Mouse (Mus musculus): ENCODE results near the gene Adcy3. TPM values are rescaled to one million over a fixed set of nuclear protein-coding genes. Genes with fewer than 3 reads are reported as not detected.

The Adcy3 gene
- 1 to 10 TPM; 3.2 TPM for total RNA-seq (2021)

- intact Hi-C loops (cut with DNase I): no loop called here
These were observed at the start of gene Adcy3 for GRCm38 (mm10) chr12:4132941-4133846. Gene Adcy3, plus strand, starts transcription at chr12:4133103.

DNA sequence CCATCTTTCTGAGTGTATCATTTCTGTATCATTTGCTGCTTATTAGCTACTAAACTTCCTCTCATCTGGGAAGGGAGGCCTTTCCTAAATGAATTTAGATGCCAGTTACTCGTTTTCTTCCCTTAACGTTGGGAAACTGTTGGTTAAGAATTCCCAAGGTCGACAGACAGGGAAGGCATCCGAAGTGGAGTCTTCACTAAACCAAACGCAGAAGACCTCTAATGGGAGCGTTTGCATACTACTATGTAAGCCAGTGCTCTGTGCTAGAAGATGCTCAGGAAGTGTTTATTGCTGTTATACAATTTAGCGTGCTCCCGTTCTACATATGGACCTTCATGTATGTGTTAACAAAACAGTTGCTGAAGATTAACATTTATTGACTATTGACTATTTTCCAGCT lies 49.5 kb upstream of the Adcy3 start:
- intact Hi-C loops (cut with DNase I): loop anchor here (10.0 kb wide), 1 partner anchor 299 kb away; no protein-coding TSS in a partner anchor
- no peak for DNase-seq (ENCODE audit: low spot score)

More at GRCm38 (mm10) chr12:4132941-4133846, at the start of gene Adcy3:
- peak; percentile 36 for DNase-seq (ENCODE audit: low spot score)

DNA sequence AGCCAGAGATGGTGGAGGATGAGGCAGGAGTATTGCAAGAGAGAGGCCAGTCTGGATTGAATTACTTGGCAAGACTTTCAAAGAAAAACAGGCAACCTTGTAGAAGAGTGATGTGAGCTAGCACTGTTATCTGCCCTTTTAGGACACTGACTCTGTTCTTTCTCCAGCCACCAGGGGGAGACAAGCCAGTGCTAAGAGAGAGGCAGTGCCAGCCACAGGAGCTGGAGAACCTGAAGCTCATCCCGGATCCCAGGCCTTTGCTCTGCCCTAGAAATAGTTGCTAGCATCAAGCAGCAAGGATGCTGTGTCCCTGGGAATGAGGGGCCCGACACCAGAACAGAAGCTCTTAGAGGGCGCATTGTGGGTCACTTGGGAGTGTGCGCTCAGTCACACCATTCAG lies 25.5 kb upstream of the Adcy3 start:
- intact Hi-C loops (cut with DNase I): loop anchor here (1.0 to 10.0 kb wide), 3 partner anchors 102 to 441 kb away; partner anchors contain the start of gene Ncoa1
- no peak for DNase-seq (ENCODE audit: low spot score)

DNA sequence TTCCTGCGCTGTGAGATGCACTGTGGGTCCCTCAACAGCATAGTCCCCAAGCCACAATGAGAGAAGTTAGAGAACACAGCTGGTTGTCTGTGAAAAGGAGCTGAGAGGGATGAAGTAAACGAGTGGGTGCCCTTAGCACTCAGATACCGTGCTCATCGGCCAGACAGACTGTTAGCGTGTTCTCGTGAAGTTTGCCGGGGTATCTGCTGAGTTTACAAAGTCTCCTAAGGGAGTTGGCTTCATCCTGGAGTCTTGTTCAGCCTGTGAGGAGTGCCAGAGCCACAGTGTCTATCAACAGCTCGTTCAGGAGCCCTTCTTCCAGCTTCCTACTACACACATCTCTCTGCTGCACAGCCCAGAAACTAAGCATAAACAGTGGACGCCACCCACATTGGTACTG lies 16.8 kb upstream of the Adcy3 start:
- DNase-seq (ENCODE audit: low spot score): no peak
- intact Hi-C loops (cut with DNase I): no loop called here

GRCm38 (mm10) chr12:4117136-4117535 lies 15.8 kb upstream of the Adcy3 start:
- intact Hi-C loops (cut with DNase I): no loop called here
- DNase-seq (ENCODE audit: low spot score): no peak

DNA sequence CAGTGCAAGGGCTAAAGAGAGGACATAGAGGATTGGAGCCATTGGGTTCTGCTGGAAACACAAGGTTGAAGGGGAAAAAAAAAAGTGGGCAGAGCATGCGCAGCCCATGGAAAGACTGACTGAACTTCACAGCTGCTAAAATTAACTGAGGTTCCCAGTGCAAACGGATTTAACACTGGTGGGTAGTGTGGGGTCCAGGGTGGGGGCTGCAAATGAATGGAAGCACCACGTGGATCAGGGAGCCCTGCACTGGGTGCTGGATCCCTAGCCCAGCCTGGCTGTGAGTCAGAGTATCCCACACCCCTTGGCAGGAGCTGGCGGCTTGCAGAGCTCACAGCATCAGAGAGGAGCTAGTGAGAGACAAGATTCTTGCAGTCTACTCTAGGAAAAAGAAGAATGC lies 15.3 kb upstream of the Adcy3 start:
- intact Hi-C loops (cut with DNase I): no loop called here
- no peak for DNase-seq (ENCODE audit: low spot score)

DNA sequence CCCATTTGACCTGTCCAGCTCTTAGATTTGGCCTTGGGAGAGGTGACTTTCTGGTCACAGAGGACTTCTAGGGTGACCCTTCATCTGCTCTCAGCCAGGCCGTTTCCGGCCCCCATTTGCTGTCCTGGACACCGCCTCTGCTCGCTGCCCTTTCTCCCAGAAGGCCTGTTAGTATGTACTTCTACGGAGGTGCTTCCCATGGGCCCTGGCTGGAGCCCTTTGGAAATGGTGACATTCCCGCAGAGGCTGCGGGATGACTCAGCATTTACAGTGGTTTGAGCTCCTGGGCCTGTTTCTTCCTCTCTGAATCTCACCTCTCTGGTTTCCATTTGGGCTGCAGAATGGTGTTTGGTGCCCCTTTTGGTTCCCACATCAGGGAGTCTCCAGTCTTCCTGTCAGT lies 5.6 kb upstream of the Adcy3 start:
- intact Hi-C loops (cut with DNase I): no loop called here
- DNase-seq (ENCODE audit: low spot score): no peak

DNA sequence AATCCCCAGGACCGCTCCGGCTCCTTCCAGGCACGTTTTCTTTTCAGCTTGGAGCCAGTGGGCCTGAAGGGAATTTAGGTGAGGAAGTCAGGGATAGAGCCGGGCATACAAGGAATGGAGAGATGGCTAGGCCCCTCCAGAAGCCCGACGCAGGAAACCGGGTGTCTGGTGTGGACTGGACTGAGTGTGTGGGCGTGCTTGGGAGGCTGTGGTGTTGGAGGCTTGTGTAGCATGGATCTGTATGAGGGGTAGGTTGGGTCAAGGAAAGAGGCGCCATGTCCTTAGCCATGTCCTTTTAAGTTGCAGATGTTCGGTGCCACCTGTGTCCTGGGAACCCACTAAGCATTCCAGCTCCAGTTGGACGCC lies 927 bp downstream of the Adcy3 start:
- intact Hi-C loops (cut with DNase I): no loop called here
- DNase-seq (ENCODE audit: low spot score): no peak

DNA sequence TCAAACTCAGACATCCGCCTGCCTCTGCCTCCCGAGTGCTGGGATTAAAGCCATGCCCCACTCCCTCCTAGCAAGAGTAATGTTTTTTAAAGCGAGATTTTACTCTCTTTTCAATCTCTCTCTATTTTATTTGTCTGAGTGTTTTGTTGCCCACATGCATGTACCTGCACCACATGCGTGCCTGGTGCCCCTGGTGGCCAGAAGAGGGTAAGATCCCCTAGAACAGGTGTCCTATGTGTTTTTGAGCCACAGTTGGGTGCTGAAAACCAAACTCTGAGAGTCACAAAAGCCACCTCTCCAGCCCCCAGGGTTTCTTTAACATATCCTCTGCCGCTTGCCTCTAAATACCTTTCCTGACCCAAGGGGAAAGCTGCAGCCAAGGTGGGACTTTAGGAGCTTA lies 10.3 kb downstream of the Adcy3 start:
- intact Hi-C loops (cut with DNase I): no loop called here
- DNase-seq (ENCODE audit: low spot score): no peak

DNA sequence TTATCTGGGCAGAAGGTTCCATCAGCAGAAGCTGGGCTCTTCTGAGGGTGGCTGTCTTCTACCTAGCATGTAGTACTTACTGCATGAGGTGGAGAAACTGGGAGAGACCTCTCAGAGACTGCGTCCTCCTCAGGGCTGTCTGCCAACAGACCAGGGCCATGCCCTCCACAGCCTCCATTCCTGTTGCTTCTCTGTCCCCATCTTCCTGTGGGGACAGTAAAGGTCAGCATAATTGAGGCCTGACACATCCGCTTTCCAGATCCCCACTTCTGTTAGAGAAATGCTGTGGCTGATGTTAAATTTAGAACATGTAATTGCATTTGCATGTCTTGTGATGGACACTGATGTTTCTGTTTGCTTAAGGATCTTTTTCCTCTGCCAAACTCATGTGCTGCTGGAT lies 18.0 kb downstream of the Adcy3 start:
- DNase-seq (ENCODE audit: low spot score): no peak
- intact Hi-C loops (cut with DNase I): no loop called here

GRCm38 (mm10) chr12:4151969-4152368 lies 19.1 kb downstream of the Adcy3 start:
- intact Hi-C loops (cut with DNase I): no loop called here
- DNase-seq (ENCODE audit: low spot score): peak; percentile 29

DNA sequence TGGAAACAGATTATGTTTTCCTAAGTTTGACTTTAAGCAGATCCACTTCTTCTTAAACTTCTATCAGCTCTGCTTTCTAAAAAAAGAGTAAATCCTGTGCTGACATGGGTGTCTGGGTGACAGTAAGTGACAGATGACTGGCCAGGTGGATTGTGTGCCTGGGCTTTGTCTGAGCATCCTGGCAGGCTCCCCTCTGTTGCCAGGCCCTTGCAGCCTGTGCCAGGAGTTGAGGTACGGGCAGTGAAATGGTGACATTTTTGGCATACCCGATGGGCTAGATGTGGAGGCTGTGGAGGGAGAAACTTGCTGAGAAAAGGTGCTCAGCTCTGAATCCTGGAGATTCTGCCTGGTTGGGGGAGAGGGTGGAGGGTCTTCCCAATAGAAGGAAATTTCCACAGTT lies 24.6 kb downstream of the Adcy3 start:
- intact Hi-C loops (cut with DNase I): loop anchor here (5.0 kb wide), 1 partner anchor 50 kb away; no protein-coding TSS in a partner anchor
- DNase-seq (ENCODE audit: low spot score): no peak

GRCm38 (mm10) chr12:4158179-4158578 lies 25.3 kb downstream of the Adcy3 start:
- intact Hi-C loops (cut with DNase I): loop anchor here (5.0 kb wide), 1 partner anchor 49 kb away; no protein-coding TSS in a partner anchor
- no peak for DNase-seq (ENCODE audit: low spot score)

DNA sequence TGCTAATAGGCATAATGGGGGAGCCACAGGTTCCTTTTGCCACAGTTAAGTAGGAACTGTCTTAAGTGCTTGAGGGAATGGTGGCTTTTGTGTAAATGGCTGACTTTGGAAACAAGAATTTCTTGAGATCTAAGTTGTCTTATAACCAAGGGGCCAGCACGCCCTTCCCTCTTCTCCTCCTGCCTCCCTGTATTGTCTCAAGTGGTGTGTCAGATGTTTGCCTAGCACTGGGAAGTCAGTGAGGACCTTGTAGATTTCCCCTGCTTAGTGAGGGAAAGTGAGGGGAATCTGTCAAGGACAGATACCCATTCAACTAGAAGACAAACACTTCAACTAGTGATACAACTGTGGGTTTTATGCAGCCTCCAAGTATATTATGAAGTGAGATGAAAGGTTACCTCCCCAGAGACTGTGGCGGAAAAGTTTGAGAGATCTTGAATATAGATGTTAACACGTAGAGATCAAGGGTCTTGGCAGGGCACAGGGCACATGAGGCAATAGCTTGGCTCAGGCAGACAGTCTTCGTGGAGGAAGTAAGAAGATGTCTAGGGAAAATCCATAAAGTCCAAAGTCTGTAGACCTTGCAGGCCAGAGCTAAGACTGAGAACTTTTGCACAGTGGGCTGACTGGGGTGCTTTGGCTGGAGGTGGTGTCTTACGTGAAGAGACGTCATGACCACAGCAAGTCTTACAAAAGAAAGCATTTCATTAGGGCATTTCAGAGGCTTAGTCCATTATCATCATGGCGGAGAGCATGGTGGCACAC lies 26.1 kb downstream of the Adcy3 start:
- intact Hi-C loops (cut with DNase I): loop anchor here (5.0 kb wide), 1 partner anchor 48 kb away; no protein-coding TSS in a partner anchor

GRCm38 (mm10) chr12:4160322-4160721 lies 27.4 kb downstream of the Adcy3 start:
- no peak for DNase-seq (ENCODE audit: low spot score)
- intact Hi-C loops (cut with DNase I): no loop called here

More for the DNA sequence above, 26.1 kb downstream of the Adcy3 start:
- DNase-seq (ENCODE audit: low spot score): no peak

DNA sequence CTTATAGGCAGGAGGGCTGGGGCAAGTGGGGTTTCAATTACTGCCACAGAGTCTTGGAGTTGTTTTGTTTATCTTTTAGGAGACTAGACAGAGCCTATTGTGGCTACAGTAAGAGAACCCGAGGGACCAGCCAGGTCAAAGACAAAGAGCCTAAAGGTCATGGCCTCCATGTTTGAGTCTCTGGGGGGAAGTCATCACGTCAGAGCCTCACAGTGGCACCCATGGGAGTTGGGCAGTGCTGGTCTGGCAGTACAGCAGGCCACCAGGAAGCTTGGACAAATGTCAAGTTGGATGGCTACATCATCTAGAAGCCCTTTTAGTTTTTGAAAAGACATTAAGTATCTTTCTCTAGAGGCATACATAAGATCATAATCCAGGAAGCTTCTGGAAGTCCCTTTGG lies 30.0 kb downstream of the Adcy3 start:
- intact Hi-C loops (cut with DNase I): no loop called here

DNA sequence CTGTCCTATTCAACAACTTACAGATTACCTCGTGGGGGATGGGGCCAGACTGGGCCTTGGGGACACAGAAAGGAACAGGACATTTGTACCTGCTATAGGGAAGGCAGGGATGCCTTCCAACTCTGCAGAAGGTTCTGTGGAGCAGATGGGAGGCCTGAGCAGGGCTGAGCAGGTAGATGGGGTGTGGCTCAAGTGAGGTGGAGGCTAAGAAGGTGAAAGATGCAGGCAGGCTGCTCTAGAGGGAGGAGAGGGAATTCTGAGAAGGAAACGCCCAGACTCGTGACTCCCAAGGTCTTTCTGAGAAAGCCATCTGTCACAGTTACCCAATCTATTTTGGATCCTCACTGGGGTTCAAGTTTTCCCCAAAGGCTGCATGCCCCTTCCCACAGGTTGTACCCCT lies 34.1 kb downstream of the Adcy3 start:
- DNase-seq (ENCODE audit: low spot score): no peak
- intact Hi-C loops (cut with DNase I): no loop called here

More for the DNA sequence above, 30.0 kb downstream of the Adcy3 start:
- DNase-seq (ENCODE audit: low spot score): no peak

GRCm38 (mm10) chr12:4169058-4169457 lies 36.2 kb downstream of the Adcy3 start:
- intact Hi-C loops (cut with DNase I): no loop called here
- DNase-seq (ENCODE audit: low spot score): no peak

GRCm38 (mm10) chr12:4169622-4170021 lies 36.7 kb downstream of the Adcy3 start:
- no peak for DNase-seq (ENCODE audit: low spot score)
- intact Hi-C loops (cut with DNase I): no loop called here

DNA sequence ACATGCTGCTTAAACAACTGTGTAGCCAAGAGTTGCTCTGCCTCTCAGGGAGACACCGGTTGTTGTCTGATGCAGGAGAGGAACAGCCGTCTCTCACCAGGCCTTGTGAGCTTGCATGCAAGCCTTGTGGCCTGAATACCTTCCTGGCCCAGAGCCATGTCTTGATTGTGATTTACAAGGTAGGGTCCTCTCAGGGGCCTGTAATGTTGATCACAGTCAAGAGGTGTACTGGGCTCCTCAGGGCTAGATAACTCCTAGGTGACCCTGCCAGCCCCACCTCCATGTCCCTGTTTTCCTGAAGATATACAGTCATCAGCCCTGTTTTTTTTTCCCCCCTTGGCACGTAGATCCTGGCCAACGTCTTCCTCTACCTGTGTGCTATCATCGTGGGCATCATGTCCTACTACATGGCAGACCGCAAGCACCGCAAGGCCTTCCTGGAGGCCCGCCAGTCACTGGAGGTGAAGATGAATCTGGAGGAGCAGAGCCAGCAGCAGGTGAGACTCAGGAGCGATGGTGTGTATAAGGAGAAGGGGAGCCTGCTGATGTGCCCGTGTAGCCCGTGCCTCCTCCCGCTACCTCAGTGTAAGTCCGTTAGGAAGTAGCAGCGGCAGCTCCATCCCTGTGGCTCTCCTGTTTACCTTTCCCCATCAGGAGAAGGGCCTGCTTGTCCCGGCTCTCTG lies 40.3 kb downstream of the Adcy3 start:
- DNase-seq (ENCODE audit: low spot score): no peak
- intact Hi-C loops (cut with DNase I): no loop called here
